ENCODE assay signal across 23 mouse cellular contexts in the genomic region with DNA sequence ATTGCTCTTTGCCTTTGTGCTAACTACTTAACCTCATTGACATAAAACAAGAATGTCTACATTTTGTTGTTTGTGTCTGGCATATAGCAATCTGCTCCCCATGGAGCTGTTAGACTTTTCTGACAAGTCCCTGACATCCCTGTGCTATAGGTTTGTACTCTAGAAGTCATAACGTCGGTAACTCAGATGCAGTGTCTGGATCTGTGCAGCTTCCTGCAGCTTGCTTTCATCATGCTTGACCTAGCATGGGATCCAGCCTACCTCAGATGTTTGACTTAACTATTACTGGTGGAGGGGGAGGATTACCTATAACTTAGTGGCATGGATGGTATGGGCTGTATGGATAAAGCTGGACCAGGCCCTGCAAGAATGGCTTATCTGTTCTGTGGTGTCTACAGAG.
A peak's percentile ranks its signal among the peaks of the same experiment; 100 is the strongest.
DNase-seq lines count a peak whose midpoint lies in the region; ATAC-seq and TF ChIP-seq lines count a peak whose summit lies in the region.
"Had no signal": no experiment of that assay in that cellular context is flagged by ENCODE, and none has a peak within 500 bp of the region (broad histone marks: within the 10 kb centered on the region; RNA-seq: fewer than 3 reads in every experiment).

No protein-coding gene starts in this region.

- no peak for TF ChIP-seq EP300 in heart, postnatal 0 days (IDR thresholded peaks at IDR 0.05; ENCODE audit: low read depth)

- no peak overlapping the region for H3K9ac ChIP-seq in heart, embryonic 11.5 days (ENCODE audit: low read depth, low read length)
- no peak overlapping the region for H3K9ac ChIP-seq in heart, embryonic 14.5 days (ENCODE audit: low read length)
- H3K9ac ChIP-seq in heart, postnatal 0 days (replicated peaks; ENCODE audit: low read depth, low read length) = no peak overlapping the region
- no peak overlapping the region for H3K9ac ChIP-seq in intestine, postnatal 0 days (ENCODE audit: low read depth, low read length)
- H3K9ac ChIP-seq: embryonic facial prominence, embryonic 12.5 days; embryonic facial prominence, embryonic 15.5 days; forebrain, embryonic 12.5 days; forebrain, embryonic 15.5 days; hindbrain, embryonic 15.5 days had no signal

- H3K4me2 ChIP-seq in heart, embryonic 11.5 days = no peak overlapping the region; the same call in 1 of the 2 replicates
- no peak overlapping the region for H3K4me2 ChIP-seq in heart, embryonic 14.5 days (ENCODE audit: low read length)
- H3K4me2 ChIP-seq in heart, postnatal 0 days (ENCODE audit: low read depth, low read length) = no peak overlapping the region
- no peak overlapping the region for H3K4me2 ChIP-seq in intestine, postnatal 0 days (replicated peaks; ENCODE audit: low read depth)
- H3K4me2 ChIP-seq: embryonic facial prominence, embryonic 12.5 days; embryonic facial prominence, embryonic 15.5 days; forebrain, embryonic 12.5 days; forebrain, embryonic 15.5 days; hindbrain, embryonic 15.5 days had no signal

- 52% methylated on average over 2 of the region's 2 CpGs for WGBS in heart, embryonic 11.5 days (ENCODE audit: insufficient replicate concordance)
- 25% methylated on average over 2 of the region's 2 CpGs for WGBS in heart, embryonic 14.5 days
- whole genome bisulfite sequencing in heart, postnatal 0 days = 30% methylated on average over 2 of the region's 2 CpGs
- 53% methylated on average over 2 of the region's 2 CpGs for WGBS in intestine, postnatal 0 days

- DNase-seq in heart, adult 9 months (ENCODE audit: low spot score in 2 of 2) = no peak
- DNase-seq in heart, postnatal 10 days = no peak
- DNase-seq in heart, postnatal 0 days (ENCODE audit: low spot score) = no peak
- DNase-seq in heart, adult 18-20 months = no peak
- DNase-seq: adrenal gland, adult 8-10 months; adrenal gland, postnatal 25 days; cerebellum, adult 11-12 months; cerebellum, adult 8-10 months; cerebellum, postnatal 10 days; cerebellum, postnatal 36 days; embryo, embryonic 11 days; gastrocnemius, postnatal 25 days had no signal

- TF ChIP-seq CTCF in heart, postnatal 0 days (IDR thresholded peaks at IDR 0.05; ENCODE audit: low read depth) = no peak
- no peak for TF ChIP-seq CTCF in intestine, postnatal 0 days (IDR thresholded peaks at IDR 0.05; ENCODE audit: low read depth)

- peaks cover 4% of the 10 kb centered on the region for H3K4me1 ChIP-seq in heart, embryonic 11.5 days (ENCODE audit: control insufficient read depth, insufficient read depth, low read length)
- peaks cover 6 to 17% of the 10 kb centered on the region in 2 experiments; a peak in 3 of 4 replicates for H3K4me1 ChIP-seq in heart, embryonic 14.5 days (ENCODE audit: control insufficient read depth in 2 of 2, insufficient read depth in 2 of 2, low read length in 2 of 2)
- peaks cover 17% of the 10 kb centered on the region; the same call in 1 of the 2 replicates for H3K4me1 ChIP-seq in heart, postnatal 0 days (ENCODE audit: control insufficient read depth, insufficient read depth)
- H3K4me1 ChIP-seq in intestine, postnatal 0 days (replicated peaks; ENCODE audit: control insufficient read depth, insufficient read depth, low read length) = peaks cover 3% of the 10 kb centered on the region; the same call in 1 of the 2 replicates

- H3K36me3 ChIP-seq in heart, embryonic 11.5 days (ENCODE audit: control insufficient read depth, insufficient read depth, low read length) = no peaks in the 10 kb centered on the region
- 0 out of 2 replicates have a peak, but pooled peaks cover 8% of the 10 kb centered on the region for H3K36me3 ChIP-seq in heart, embryonic 14.5 days (ENCODE audit: control insufficient read depth, insufficient read depth, low read length)
- H3K36me3 ChIP-seq in heart, postnatal 0 days (replicated peaks; ENCODE audit: control insufficient read depth, insufficient read depth, low read length) = peaks cover 9% of the 10 kb centered on the region; the same call in 1 of the 2 replicates
- H3K36me3 ChIP-seq in intestine, postnatal 0 days (ENCODE audit: control insufficient read depth, insufficient read depth) = peaks cover 5% of the 10 kb centered on the region; the same call in 1 of the 2 replicates
- H3K36me3 ChIP-seq: embryonic facial prominence, embryonic 12.5 days; forebrain, embryonic 12.5 days; forebrain, embryonic 15.5 days; hindbrain, embryonic 15.5 days had no signal

- intact Hi-C loops in heart, postnatal 10 days (cut with DNase I) = no loop called here

- H3K27me3 ChIP-seq in heart, embryonic 11.5 days (ENCODE audit: control insufficient read depth, insufficient read depth, low read length) = no peaks in the 10 kb centered on the region
- H3K27me3 ChIP-seq in heart, embryonic 14.5 days (ENCODE audit: control insufficient read depth, insufficient read depth, low read length) = no peaks in the 10 kb centered on the region
- H3K27me3 ChIP-seq in heart, postnatal 0 days (ENCODE audit: control insufficient read depth, insufficient read depth, low read length) = no peaks in the 10 kb centered on the region
- no peaks in the 10 kb centered on the region for H3K27me3 ChIP-seq in intestine, postnatal 0 days (replicated peaks; ENCODE audit: control insufficient read depth, insufficient read depth, low read length)
- H3K27me3 ChIP-seq: embryonic facial prominence, embryonic 12.5 days; embryonic facial prominence, embryonic 15.5 days; forebrain, embryonic 12.5 days; forebrain, embryonic 15.5 days; hindbrain, embryonic 15.5 days had no signal

- no peaks in the 10 kb centered on the region for H3K9me3 ChIP-seq in heart, embryonic 11.5 days (replicated peaks; ENCODE audit: control insufficient read depth, low read length)
- H3K9me3 ChIP-seq in heart, embryonic 14.5 days (ENCODE audit: control insufficient read depth, low read length) = no peaks in the 10 kb centered on the region
- no peaks in the 10 kb centered on the region for H3K9me3 ChIP-seq in heart, postnatal 0 days (replicated peaks; ENCODE audit: control insufficient read depth, low read length)
- no peaks in the 10 kb centered on the region for H3K9me3 ChIP-seq in intestine, postnatal 0 days (ENCODE audit: control insufficient read depth)
- H3K9me3 ChIP-seq: embryonic facial prominence, embryonic 12.5 days; embryonic facial prominence, embryonic 15.5 days; forebrain, embryonic 12.5 days; forebrain, embryonic 15.5 days; hindbrain, embryonic 15.5 days had no signal

- no peak overlapping the region for H3K4me3 ChIP-seq in heart, embryonic 11.5 days (ENCODE audit: low read depth, low read length)
- no peak overlapping the region for H3K4me3 ChIP-seq in heart, embryonic 14.5 days (ENCODE audit: control insufficient read depth in 1 of 2, insufficient read depth in 1 of 2, low read depth in 1 of 2, low read length in 2 of 2)
- H3K4me3 ChIP-seq in heart, postnatal 0 days (ENCODE audit: low read depth, low read length) = no peak overlapping the region
- no peak overlapping the region for H3K4me3 ChIP-seq in intestine, postnatal 0 days (ENCODE audit: low read depth, low read length)
- H3K4me3 ChIP-seq: embryonic facial prominence, embryonic 12.5 days; embryonic facial prominence, embryonic 15.5 days; forebrain, embryonic 12.5 days; forebrain, embryonic 15.5 days; hindbrain, embryonic 15.5 days had no signal

- peak overlapping the region; percentile 54; the same call in 1 of the 2 replicates for H3K27ac ChIP-seq in heart, embryonic 11.5 days (ENCODE audit: low read depth, low read length)
- H3K27ac ChIP-seq in heart, embryonic 14.5 days (replicated peaks in 1 of 2; ENCODE audit: control insufficient read depth in 1 of 2, insufficient read depth in 1 of 2, low read depth in 2 of 2, low read length in 2 of 2) = peak overlapping the region; percentile 47 to 68; a peak in 3 of 4 replicates
- 0 out of 2 replicates have a peak overlapping the region, but pooled peaks have one; percentile 11 for H3K27ac ChIP-seq in heart, postnatal 0 days (ENCODE audit: low read depth)
- H3K27ac ChIP-seq in intestine, postnatal 0 days (ENCODE audit: low read depth, low read length) = peak overlapping the region; percentile 50; the same call in 1 of the 2 replicates
- H3K27ac ChIP-seq: embryonic facial prominence, embryonic 12.5 days; embryonic facial prominence, embryonic 15.5 days; forebrain, embryonic 12.5 days; forebrain, embryonic 15.5 days; hindbrain, embryonic 15.5 days; kidney, postnatal 0 days had no signal

- ATAC-seq in heart, embryonic 11.5 days (replicated peaks; ENCODE audit: insufficient number of reproducible peaks, low FRiP score, low TSS enrichment) = no peak
- ATAC-seq in heart, embryonic 14.5 days (ENCODE audit: insufficient number of reproducible peaks, insufficient read depth, low FRiP score, low read depth) = no peak
- ATAC-seq in heart, postnatal 0 days (ENCODE audit: insufficient read depth, low read depth) = no peak
- ATAC-seq in intestine, postnatal 0 days = no peak
- ATAC-seq in erythroid progenitor cell, adult 5-6 weeks (replicated peaks; ENCODE audit: low FRiP score, poor library complexity, severe bottlenecking) = no peak
- ATAC-seq: activated CD4-positive, CD25-positive, alpha-beta regulatory T cell, adult 4 months; forebrain, embryonic 15.5 days had no signal
